Mouse (Mus musculus): ENCODE measurements around the gene Mterf4.
"Not testable (repeated sequence)": the region's sequence is repeated elsewhere in the genome, so short reads cannot be mapped to it uniquely, and the experiment has no call there.

Mterf4 gene

DNA sequence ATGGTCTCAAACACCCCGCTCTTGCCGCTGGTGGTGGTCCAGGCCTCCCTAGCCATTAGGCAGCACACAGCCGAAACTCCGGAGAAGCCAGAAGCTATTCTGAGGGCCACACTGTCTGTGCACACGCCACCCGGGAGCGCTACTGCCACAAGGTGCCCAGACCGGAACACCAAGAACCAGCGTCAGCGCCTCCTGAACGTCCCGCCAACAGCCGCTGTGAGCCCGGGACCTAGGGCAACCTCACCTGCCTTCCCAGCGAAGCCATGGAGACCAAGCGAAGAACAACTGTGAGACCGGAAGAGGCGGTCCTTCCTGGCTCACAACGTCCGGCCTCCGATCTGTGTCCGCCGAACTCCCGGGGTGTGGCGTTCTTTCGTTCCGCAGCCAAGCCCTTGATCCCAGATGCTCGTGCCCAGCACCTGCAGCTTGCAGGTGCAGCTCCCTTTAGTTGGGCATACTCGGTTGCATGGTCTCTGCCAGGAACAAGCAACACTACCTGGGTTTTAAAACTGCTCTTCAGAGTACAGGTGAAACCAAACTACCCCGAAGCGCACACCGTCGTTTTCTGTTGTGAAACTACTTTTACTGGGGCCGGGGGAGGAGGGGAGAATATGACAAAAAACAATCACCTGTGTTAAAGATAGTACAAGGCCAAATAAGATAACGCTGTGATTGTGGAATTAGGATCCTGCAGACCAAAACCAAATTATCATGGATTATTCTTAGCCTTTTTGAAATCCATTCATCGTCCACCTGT lies at the start of gene Mterf4:
Gene Mterf4, minus strand, starts transcription at position 335 of the 757 bp plus-strand sequence.
- peak; percentile 92 for DNase-seq

DNA sequence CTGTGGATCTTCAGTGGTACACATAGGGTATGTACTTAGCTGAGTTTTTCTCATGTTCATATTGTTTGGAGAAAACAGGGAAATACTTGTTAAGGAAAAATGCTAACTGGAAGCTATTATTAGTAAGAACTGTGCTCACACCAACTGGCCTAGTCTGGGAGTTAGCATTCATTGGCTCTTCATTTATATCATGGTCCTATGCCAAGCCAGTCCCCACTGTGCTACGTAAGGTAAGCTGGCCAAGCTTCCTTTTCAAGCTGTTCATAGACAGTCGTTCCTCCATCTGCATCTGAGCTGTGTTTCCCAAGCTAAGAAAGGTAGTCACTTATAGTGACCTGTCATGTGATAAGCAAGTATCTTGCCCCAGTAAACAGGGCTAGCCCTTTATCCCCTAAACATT lies 47.0 kb upstream of the Mterf4 start:
- no peak for DNase-seq

- no peak for DNase-seq
These were observed 44.0 kb upstream of the Mterf4 start for GRCm38 (mm10) chr1:93349701-93350100.

DNA sequence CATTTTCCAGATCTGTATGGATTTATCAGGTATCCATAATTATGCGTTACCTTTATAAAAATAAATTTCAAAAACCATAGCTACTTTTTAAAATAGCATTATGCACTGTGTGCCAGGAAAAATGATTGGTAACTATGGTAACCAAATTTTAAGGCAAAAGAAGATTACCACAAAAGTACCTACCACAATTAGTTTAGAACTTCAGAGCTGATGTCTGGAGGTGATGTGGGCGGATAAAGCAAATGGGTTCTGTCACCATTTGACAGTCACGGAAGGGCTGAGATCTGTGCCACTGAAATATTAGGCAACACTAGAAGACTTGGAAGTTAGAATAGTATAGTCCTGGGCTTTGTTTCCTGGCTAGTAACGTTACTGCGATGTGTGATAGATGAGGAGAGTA lies 41.5 kb upstream of the Mterf4 start:
- DNase-seq, result no peak

DNA sequence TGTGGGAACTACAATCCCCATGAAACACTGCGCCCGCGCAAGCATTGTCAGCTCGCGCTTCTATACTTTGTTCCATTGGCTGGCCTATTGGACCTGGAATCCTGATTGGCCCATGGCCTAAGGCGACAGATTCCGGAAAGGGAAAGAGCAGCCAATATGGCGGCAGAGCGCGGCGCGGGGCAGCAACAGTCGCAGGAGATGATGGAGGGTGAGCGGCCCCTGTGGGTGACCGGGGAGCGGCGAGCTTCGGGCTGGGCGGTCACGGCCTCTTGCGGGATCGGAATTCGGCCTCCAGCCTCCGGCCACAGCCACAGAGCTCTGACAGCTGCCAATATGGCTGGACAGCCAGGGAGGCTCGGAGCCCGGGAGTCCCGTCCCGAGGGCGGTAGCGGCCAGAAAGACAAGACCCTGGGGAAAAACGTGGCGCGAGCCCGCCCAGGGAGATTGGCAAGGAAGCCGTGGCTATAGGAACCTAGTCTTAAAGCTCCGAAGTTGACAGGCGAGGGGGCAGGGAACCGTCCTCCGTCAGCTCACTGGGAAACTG lies 37.9 kb upstream of the Mterf4 start:
- peak; percentile 99 for DNase-seq

DNA sequence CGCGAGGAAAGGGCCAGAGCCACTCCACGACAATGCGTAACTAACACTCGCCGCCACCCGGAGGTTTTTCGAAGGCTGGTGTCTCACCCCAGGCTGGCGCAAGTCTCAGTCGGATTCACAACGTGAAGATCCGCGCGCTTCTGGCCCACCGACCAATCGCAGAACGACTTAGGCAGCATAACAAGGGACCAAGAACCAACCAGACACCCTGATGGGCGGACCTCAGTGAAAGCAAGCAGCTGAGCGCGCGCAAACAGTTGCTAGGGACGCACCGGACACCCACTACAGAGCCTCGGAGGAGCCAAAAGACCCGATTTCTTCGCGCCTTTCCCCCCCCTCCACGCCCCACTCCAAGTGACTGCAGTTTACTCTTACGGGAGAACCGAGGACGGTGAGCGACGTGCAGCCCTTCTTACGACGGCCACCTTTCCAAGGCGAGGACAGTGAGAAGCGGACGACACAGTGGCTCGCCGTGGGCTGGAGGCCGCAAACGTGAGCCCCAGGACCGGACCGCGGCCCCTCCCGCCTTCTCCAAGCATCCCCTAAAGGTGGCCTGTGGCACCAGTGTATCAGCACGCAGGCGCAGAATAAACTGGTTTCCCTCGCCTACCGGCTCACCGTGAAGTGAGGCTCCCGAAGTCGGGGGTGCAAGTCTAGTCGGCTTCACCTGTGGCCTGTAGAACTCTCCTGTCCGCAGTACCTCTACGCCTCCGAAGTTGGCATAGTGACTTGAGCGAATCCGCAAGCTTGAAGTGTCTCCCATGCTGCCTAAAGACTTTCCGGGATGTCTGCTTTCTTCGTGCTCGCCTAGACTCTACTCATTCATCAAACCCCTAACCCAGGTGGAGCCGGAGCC lies 37.2 kb upstream of the Mterf4 start, which contains the start of the genes Ppp1r7 and Pask:
Gene Ppp1r7, plus strand, starts transcription at position 207 of the 856 bp plus-strand sequence.
Gene Pask, minus strand, starts transcription at position 835 of the 856 bp plus-strand sequence.
- peak; percentile 99 for DNase-seq

GRCm38 (mm10) chr1:93334621-93335020 lies 28.9 kb upstream of the Mterf4 start:
- DNase-seq, result no peak

DNA sequence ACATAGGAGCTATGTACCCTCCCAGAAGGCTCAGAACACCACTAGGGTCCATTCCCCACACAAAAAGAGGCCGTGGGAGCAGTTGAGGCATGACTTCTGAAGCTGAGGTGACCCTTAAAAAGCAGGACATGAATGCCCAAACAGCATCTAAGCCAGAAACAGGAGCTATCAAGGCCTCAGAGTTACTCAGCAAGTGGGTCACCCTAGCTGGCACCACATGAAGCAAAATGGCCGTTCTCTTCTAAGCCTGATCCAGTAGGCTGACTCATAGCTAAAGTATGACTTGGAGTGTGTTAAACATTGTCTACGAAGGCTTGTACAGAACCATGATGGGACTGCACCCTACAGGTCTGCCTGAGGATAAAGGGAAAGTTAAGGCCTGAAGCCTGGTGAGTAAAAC lies 20.7 kb upstream of the Mterf4 start:
- no peak for DNase-seq

DNA sequence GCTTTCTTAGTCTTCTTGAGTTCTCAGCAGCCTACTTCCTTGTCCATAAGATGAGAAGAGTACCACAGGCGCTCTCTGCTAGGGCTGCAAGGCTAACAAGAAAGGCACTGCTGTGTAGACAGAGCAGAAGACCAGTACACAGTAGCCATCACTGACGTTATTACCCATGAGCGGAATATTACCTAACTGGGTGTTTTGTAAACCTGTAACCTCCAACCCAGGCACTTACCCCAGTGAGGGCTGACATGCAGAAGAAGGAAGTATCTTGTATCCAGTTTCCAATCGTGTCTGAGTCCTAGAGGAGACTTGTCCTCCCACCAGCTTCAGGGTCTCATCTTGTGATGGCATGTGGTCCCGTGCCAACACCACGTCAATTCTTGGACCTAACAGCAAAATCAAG lies 18.3 kb upstream of the Mterf4 start:
- no peak for DNase-seq

DNA sequence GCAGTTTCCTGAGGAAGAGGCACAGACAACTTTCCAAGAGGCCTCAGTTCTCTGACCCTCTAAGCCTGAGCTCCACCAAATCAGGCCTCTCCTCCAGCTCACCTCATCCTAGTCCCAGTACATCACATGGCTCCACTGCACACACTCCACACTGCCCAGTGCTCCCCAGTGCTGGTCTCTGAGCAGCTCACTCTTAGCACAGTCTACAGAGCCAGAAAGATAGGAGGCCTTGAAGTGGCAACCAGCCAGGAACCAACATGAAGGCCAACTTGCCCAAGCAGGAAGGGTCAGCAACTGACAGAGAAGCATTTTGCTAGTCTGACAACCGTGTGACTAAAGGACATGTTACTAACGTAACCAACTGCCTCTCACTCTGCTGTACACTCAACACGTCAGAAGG lies 5.1 kb downstream of the Mterf4 start:
- peak; percentile 12 for DNase-seq

GRCm38 (mm10) chr1:93299791-93300190 lies 5.9 kb downstream of the Mterf4 start:
- DNase-seq, result no peak

- DNase-seq, result not testable (repeated sequence)
These were observed 11.2 kb downstream of the Mterf4 start for GRCm38 (mm10) chr1:93294491-93294890.

GRCm38 (mm10) chr1:93292006-93292405 lies 13.7 kb downstream of the Mterf4 start:
- no peak for DNase-seq

DNA sequence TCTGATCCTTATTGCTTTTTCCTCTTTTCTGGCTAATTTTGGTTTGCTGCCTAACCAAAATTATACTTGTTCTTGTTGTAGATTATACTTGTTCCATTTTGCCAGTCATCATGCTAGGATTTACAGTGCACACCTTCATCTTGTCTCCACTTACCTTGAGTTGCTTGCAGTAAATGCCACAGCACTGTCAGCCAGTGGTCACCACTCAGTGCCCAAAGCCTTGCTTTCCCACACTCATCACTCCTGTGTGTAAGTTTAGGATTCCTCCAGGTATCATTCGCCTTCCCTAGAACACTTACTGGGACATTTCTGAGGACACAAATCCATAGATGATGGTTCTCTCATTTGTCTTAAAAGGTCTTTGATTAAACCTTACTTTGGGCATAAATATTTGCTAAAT lies 14.1 kb downstream of the Mterf4 start:
- no peak for DNase-seq

GRCm38 (mm10) chr1:93290956-93291355 lies 14.8 kb downstream of the Mterf4 start:
- no peak for DNase-seq

- DNase-seq, result no peak
These were observed 16.0 kb downstream of the Mterf4 start for GRCm38 (mm10) chr1:93289678-93290214.

- no peak for DNase-seq
These were observed 28.7 kb downstream of the Mterf4 start for GRCm38 (mm10) chr1:93277041-93277440.

- no peak for DNase-seq
These were observed 30.2 kb downstream of the Mterf4 start for GRCm38 (mm10) chr1:93275561-93275960.

DNA sequence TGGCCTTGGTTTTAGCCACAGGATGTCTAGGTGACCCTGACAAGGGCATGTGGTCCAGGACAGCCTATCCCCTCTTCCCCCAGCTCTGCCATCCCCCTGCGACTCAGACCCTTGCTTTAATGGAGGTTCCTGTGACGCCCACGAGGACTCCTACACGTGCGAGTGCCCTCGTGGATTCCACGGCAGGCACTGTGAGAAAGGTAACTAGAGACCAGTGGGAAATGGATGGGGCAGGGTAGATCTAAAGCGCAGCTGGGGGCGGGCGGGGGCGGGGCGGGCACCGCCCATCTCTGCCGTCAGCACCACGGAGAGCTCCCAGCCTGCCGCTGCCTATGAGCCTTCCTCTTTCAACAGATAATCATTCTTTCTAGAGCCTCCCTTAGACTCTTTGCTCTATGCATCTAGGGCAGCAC lies 33.3 kb downstream of the Mterf4 start:
- DNase-seq, result peak; percentile 44

- DNase-seq, result no peak
These were observed 34.0 kb downstream of the Mterf4 start for GRCm38 (mm10) chr1:93271751-93272150.

GRCm38 (mm10) chr1:93270516-93271240 lies 35.0 kb downstream of the Mterf4 start:
- no peak for DNase-seq

DNA sequence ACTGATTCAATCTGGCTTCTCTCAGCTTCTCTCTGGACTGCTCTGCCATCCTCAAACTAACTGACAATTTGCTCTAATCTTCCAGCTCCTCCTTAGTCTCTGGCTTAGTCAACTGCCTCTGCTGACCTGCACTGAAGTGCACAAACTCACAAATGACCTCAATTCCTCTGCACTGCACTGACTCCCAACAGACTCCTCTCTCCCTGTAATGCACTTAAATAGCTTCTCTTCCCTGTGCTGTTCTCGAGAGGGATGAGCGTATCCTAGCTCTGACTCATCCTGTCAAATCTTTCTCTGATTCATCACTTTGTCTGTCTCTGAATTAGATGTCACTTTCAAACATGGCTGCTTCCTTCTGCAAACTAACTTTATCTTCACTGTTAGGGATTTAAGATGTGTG lies 37.5 kb downstream of the Mterf4 start:
- DNase-seq, result no peak

DNA sequence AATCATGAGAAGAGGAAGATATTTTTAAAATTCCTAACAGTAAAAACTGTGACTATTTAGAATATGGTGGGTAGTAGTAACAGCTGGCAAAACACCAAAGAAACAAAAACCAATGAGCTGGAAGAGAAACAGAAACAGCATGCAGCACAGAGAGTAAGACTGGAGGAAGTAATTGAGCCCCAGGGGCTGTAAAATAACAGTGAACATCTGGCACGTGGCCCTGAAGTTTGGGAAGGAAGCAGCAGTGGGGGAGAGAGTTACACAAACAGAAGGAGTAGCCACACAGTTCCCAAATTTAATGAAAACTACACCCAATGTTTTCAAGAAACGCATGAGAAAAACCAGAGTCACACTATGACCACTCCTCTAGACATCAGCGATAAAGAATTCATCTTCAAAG lies 38.5 kb downstream of the Mterf4 start:
- DNase-seq, result no peak

Data from retina, postnatal 1 day (tissue).